Mouse (Mus musculus) megakaryocyte, adult 5-6 weeks (primary cell): ENCODE data around the gene Mif4gd. TPM values are rescaled to one million over a fixed set of nuclear protein-coding genes. Genes with fewer than 3 reads are reported as not detected.
"Not testable (repeated sequence)": the region's sequence is repeated elsewhere in the genome, so short reads cannot be mapped to it uniquely, and the experiment has no call there.

Experiments used
- ATAC-seq: 2 replicates; pipeline ENCODE4 v1.8.0; 2016; ENCODE audit warnings: mild to moderate bottlenecking, inconsistent platforms; ENCODE audit not compliant: poor library complexity, severe bottlenecking
- total RNA-seq, 2 experiments: library from RNA; stranded (forward) in 1 of 2; stranded (reverse) in 1 of 2; fragments of 153-499, 151-499 nt in 1 of 2; fragments of 221-1000, 200-1000 nt in 1 of 2; gene quantifications; 2 replicates each; pipeline versions ENCODE4 v1.2.3 to v1.2.4; 2015 to 2017

Gene Mif4gd
- 23.6 and 28.0 TPM in 2 replicates for total RNA-seq (2015)
- total RNA-seq (2017) = 20.2 and 24.4 TPM in 2 replicates

DNA sequence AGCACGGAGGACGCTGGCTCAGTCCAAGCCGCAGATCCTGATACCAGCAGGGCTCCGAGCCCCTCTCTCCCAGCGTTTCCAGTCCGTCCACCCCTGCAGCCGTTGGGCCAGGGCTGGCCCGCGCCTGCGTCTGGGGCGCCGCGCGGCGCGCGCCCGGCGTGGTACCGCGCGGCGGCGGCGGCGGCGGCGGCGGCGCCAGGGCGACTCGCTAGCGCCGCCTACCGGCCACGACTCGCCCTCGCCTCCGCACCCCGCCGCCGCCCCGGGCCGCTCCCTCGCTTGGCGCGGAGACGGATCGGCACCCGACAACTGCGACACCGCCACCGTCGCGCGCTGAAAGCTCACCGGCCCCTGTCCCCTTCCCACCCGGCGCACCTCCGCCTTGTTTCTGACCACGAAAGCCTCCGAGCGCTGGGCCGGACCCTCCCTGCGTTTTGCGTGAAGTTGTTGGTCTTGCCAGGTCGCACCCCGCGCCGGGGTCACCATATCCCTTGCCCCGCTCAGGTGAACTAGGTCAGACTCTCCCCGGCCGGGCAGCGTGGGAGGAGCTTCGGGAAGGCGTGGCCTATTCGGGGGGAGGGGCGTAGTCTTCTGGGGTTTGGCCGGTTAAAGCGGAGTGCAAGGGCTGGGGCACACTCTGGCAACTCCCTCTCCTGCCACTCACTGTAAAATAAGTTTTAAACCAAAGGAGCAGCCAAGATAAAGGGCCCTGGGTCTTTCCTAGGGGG is at the start of gene Mif4gd:
Gene Mif4gd, minus strand, starts transcription at position 560 of the 728 bp plus-strand sequence.
- ATAC-seq = peak; percentile 93

DNA sequence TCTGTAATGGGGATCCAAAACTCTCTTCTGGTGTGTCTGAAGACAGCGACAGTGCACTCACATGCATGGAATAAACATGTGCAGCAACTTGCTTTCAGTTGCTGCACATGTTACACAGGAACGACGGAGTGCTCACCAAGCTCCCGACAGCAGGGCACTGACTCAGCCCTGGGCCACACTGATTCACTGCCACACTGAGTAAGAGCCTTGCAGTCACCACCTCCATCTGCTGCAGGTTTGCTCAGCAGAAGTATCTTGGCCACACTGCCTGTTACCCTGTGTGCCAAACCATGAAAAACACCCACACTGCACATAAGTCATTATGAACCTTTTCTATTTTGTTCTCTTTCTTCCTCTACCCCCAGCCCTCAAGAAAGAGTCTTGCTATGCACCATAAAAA is 47.6 kb upstream of the Mif4gd start:
- no peak for ATAC-seq

DNA sequence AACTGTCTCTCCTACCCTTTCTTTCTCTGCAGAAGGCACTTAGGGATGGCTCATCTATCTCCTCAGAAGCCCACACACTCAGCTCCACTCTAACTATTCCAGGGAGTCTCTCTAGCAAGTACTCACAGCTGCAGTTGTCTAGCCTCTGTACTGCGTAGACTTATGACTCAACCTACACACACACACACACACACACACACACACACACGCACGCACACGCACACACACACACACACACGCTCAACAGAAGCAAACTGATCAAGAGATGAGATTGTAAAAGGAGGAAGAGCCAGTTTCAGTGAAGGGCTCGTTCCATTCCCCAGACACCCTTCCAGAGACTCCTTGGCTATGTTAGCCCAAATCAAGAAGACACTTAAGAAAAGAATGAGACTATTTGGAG is 45.8 kb upstream of the Mif4gd start:
- ATAC-seq = peak; percentile 33; the same call in 1 of the 2 replicates

DNA sequence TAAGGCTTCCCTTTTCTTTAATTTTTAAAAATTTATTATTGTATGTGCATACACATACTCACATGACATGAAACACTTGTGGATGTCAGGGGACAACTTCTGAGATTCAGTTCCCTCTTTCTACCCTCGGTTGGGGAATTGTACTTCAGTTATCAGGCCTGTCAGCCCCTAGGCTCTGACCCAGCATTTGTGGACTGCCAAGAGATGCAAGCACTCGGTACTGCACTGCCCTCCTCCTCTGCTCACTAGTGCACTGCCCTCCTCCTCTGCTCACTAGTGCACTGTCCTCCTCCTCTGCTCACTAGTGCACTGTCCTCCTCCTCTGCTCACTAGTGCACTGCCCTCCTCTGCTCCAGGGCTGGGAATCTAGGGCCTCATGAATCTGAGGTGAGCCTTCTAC is 41.4 kb upstream of the Mif4gd start:
- ATAC-seq = no peak

DNA sequence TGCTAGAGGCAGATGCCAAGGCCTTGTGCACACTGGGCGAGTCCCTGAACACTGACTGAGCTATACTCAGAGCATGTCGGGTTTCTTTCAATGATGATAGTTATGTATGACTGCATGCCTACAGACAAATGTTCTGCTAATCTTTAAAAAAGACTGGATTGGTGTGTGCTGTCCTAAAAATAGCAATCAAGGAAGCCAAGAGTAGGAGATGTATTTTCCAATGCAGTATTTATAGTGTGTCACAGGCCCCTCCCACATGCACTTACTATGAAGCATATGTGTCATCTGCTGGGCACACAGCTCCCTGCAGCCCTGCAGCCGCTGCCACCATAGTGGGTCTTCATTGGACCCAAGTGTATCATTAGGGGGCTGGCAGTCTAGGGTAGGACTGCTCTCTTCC is 40.4 kb upstream of the Mif4gd start:
- no peak for ATAC-seq

DNA sequence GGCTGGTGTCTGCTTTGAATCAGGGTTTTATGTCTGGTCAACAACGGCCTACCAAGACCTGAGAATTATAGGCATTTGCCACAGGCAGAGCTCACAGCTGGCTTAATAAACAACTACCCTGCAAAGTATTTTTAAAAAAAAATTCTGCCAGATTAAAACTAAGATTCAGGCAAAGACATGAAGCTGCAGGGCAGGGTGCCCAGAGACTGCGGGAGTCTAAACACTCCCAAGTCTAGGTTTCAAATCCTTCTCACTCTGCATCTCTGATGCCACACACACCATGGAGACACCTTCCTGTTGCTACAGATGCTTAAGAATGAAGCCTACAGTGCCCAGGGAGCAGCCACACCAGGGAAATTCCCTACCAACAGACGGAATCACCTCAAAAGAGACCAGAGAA is 38.9 kb upstream of the Mif4gd start:
- no peak for ATAC-seq

DNA sequence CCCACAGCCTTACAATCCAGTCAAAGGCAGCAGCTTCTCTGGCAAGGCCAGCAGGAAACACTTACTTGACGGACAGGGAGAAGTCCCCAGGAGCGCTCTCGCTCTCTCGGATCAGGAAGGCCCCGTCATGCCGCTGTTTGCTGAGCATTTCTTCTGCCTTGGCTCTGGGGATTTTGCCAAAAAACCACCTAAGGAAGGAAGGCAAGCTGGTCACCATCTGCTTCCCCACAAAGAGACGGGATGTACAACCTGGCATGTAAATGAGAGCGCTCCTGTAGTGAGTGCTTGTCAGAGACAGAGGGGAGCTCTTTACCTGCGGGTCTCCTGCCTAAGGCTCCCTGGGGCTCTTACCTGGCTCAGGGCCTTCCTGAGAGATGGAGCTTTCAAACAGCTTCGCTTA is 36.9 kb upstream of the Mif4gd start:
- ATAC-seq = no peak

DNA sequence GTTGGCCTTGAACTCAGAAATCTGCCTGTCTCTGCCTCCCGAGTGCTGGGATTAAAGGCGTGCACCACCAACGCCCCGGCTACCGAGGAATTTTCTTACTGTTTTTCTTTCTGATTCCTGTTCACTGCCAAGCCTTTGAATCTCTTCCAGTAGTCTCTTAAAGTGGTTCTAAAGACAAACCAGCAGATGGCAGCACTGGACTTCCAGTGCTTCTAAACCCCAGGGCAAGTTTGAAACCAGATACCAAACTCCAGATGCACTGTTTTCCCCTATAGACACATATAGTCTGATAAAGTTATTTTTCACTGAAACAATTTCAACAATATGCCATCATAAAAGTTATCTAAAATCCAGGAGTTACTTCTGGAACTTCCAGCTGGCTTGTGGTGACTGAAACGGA is 34.7 kb upstream of the Mif4gd start:
- ATAC-seq = peak; percentile 61

DNA sequence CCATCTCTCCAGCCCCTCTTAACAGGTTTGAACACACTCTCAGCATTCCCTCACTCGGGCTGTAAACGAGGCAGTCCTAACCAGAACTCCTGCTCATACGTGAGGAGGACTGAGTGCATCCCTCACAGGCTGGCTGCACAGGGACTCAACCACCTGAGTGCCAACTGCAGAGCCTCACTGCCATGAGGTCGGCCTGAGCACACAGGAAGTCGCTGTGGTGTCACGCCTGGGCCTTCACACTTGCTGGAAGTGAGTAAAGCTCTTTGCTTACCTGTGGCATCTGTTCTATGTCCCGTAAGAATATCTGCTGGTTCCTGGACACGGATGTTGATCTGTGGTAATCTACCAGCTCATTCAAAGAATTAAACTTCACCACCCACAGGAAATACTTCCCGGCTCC is 33.7 kb upstream of the Mif4gd start:
- no peak for ATAC-seq

DNA sequence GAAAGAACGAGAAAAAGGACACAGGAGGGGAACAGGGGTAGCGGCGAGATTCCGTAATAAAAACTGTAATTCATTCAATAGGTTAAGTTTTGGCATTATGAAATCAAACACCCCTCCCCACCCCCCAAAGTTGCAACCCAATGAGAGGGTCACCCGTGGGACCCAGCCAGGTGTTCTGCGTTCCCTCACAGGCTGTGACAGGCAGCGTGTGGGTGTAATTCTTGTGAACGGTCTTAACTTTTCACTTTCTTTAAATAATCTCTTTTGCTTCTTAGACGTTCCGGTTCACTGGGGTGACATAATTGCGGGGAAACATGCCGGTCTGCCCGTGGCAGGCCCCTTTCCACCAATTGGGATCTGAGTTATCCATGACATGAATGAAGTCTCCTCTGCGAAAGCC is 32.7 kb upstream of the Mif4gd start:
- not testable (repeated sequence) for ATAC-seq

DNA sequence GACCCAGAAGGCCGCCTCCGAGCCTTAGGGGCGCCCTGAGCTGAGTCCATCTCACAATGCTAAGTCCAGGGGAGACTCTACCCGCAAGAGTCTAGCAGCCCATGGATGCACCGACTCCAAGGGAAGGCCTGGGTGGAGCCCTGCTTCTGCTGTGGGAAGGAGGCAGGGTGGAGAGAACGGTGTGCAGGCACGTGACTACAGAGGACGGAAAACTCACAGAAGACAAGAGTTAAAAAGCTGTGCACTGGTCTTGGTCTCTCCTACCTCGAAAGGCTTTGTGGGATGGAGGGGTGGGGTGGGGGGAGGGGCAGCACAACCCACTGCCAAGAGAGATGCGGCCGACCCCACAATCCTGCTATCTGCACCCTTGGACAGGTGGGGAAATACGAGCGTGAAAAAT is 31.5 kb upstream of the Mif4gd start:
- no peak for ATAC-seq

DNA sequence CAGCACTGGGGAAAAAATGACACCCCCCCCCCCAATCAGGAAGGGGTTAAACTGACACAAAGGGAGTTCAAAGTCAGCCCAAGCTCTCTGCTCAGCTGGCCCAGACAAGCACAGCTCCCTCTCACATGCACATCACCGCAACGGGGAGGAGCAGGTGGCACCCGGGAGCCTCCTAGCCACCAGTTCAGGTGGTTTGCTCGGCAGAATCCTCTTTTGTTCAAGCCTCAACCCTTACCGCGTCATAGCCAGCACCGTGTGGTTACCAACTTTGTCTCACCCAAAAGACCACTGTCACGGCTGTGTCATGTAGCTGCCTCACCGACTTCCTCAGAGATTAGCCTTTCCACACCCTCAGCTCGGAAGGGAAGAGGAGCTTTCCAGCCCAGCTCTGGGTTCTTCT is 30.5 kb upstream of the Mif4gd start:
- 0 out of 2 replicates have a peak, but pooled peaks have one; percentile 32 for ATAC-seq

DNA sequence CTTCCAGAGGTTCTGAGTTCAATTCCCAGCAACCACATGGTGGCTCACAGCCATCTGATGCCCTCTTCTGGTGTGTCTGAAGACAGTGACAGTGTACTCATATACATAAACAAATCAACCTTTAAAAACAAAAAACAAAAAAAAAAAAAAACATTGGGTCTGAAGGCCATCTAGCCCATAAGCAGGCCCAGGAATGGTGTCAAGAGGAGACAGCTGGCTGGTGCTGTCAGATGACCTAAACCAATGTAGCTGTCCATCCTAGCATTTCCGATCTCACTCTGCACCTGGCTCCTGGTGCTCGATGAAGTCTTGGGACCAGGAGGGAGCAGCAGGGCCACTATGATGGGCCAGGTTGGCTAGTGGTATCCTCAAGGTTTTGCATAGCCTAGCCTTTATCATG is 29.9 kb upstream of the Mif4gd start:
- ATAC-seq = no peak

DNA sequence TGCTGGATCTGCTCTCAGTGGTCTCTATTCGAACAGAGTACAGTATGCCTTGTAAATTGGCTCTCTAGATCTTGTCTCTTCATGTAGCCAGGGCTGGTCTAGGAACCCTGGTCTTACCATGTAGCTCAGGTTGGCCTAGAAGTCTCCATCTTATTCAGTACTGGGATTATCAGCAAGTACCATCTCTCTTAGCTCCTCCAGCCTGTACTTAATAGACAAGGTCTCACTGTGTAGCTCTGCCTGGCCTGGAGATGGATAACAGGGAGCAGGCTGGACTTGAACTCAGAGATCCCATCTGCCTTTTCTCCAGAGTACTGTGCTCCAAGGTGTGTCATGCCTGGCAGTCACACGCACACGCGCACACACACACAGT is 28.9 kb upstream of the Mif4gd start:
- no peak for ATAC-seq

DNA sequence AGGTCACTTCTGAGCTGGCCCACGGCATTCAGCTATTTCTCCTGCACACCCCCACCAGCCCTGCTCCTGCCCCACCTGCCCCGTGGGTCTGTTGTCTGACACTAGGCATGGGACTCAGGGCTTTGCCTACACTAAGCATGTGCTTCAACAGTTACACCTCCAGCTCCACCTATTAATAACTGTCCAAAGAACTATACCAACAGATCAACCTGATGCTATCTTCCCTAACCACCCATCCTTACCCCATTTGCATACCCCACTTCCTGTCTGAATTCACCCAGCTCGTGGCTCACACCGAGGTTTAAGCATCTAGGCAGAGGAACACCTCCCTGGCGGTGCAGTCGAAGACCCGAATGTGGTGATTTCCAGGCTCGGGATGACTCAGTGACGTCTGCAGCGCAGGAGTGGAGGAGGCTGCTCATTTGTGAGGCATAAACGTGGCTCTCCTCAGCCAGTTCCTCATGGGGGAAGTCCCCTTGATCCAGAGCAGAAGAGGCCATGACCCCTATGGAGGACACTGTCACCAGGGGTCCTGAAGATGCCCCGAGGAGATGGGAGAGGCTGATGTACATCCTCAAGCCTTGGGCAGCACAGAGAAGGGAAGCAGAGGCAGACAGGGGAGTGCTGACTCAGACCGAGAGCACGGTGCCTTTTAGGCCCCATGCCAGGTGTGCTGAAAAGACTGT is 28.4 kb upstream of the Mif4gd start:
- ATAC-seq = peak; percentile 48

DNA sequence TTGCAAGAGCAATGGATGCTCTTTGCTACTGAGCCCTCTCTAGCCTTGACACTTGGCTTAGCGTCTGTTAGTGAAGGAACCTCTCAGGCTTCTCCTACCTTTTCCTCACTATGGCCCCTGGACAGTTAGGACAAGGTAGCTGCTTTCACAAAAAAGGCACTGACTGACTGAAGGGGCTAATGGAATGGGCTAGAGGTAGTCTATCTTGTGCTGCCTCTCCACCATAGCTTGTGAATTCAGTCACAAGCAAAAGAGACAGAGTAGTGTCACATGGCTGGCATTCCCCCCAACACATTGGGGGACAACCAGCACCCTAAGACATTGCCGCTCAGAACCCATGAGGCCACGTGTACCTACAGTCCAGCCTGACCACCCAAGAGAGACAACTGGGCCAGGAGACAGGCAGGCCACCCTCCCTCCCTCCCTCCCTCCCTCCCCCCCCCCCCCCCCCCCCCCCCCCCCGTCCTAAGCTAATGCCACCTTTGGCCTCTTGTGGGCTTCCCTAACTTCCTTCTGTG is 27.6 kb upstream of the Mif4gd start:
- ATAC-seq = no peak

DNA sequence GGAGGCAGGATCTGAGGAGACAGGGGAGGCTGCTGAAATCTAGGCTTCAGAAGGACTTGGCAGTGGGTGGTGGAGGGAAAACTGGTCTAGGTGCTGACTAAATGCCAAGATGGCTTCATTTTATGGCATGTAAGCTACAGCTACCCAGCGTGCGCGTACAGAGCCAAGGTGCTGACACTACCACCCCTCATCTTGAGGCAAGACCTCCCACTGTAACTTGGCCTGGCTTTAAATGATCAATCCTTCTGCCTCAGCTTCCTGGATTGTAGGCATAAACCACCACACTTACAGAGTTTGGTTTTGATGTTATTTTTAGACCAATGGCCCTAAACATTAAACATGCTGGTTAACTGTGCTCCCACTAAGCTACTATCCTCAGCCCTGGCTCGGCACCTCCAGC is 26.8 kb upstream of the Mif4gd start:
- ATAC-seq = no peak

DNA sequence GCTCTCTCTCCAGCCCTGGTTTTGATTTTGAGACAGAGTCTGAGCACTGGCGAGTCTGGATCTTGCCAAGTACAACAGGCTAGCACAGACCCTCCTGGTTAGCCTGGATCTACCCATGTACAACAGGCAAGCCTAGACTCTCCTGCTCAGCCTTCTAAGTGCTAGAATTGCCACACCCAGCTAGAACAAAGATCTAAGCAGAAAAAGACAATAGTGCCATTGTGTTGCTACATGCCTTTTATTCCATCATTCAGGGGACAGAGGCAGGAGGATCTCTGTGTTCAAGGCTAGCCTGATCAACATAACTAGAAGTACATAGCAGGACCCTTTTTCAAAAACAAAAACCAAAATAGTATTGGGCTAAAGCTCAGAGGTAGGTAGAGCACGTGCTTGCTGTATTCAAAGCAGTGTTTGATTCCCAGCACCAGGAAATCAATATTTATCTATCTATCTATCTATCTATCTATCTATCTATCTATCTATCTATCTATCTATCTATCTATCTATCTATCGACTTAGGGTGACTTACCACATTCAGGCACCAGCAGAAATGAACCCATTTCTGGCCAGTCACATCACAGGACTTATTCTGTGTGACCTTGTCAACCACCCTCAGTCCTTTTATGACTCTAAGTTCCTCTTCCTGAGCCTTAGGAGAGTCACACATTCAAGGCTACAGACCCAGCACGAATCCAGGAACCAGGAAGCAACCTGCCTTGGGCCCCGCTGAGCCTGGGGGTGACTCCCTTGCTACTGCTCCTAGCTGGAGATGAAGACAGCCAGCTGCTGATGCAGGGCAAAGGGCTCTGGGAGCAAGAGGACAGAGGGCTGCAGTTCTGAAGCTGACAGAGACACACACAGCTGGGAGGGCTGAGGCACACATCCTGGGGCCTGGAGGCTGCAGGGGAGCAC is 26.0 kb upstream of the Mif4gd start:
- ATAC-seq = peak; percentile 53

DNA sequence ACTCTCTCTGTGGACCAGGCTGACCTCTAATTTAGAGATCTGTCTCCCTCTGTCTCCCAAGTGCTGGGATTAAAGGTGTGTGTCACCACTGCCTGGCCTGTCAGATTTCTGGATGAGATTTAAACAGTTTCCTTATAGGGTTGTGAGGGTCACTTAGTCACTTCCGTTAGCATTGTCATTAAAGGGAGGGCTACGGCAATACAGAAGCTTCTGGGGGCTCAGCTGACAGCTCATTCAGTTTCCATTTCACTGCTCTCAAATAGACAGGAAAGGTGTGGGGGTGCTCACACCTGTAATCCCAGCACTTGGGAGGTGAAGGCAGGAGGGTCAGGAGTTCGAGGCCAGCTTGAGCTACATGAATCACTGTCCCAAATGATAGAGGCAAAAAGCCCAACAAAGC is 24.2 kb upstream of the Mif4gd start:
- ATAC-seq = no peak

DNA sequence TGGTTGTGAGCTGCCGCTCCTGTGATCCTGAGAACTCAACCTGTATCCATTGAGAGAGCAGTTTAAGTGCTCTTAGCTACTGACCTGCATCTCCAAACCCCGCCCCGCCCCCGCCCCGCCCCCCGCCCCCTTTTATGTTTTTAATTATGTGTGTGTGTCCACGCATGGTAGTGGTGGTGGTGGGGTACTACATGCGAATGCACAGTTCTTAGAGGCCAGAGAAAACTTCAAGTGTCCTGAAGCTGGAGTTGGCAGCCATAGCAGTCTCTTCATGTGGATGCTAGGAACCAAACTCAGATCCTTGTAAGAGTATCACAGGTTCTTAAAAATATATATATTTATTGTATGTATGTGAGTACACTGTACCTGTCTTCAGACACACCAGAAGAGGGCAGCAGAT is 22.7 kb upstream of the Mif4gd start:
- no peak for ATAC-seq

DNA sequence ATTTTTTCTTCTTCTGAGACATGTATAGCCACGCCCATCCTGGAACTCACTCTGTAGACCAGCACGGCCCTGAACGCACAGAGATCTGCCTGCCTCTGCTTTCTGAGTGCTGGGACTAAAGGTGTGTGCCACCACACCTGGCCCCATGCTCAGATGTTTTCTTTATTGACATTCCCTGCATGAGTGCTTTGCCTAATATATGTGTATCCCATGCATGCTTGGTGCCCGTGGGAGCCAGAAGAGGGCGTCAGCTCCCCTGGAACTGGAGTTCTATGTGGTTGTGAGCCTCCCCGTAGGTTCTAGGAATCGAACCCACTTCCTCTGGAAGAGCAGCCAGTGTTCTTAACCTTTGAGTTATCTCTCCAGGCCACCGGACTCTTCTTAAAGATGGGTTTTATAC is 22.3 kb upstream of the Mif4gd start:
- ATAC-seq = no peak
